Mouse (Mus musculus) ovary, adult 18-20 months (tissue): ENCODE results near the gene Fez1.

ENCODE experiments used
- DNase-seq: peaks from one replicate; pipeline ENCODE4 v3.0.0; 2022; ENCODE audit warnings: low spot score, mixed read lengths

Fez1 gene

DNA sequence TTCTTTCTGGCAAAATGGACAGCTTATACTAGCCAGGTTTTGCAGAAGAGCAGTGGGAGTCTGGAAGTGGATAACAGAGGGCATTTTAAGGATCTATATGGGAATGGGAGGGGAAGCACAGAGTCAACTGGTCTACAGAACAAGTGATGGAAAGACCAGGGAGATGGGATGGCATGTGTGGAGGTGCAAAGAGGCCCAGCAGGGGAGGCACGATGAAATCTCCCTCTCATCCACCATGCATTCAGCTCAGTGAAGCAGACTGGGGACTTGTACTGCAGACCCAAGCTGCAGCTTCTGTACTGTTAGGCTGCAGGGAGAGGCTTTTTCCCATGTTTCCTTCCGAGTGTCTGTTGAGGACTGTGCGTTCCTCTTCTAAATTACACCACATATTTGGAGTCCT, 12.2 kb downstream of the Fez1 start:
- no peak for DNase-seq

DNA sequence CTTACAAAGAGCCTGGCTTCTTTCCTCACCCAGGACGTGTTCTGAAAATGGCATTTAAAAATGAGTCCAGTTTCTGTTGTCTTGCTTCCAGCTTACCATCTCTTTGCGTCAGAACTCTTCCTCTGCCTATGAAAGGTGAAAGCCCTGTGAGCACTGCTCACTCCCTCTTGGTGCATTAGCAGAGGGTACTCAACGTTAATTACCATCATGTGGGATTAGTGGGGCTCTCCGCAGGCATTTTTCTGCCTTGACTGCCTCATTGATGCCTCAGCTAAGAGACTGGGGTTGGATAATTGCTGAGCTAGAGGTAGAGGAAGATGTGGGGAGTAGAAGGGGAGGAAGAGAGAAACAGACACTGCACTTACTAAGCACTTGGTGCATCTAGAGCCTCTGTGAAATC, 24.7 kb downstream of the Fez1 start:
- DNase-seq, result no peak

DNA sequence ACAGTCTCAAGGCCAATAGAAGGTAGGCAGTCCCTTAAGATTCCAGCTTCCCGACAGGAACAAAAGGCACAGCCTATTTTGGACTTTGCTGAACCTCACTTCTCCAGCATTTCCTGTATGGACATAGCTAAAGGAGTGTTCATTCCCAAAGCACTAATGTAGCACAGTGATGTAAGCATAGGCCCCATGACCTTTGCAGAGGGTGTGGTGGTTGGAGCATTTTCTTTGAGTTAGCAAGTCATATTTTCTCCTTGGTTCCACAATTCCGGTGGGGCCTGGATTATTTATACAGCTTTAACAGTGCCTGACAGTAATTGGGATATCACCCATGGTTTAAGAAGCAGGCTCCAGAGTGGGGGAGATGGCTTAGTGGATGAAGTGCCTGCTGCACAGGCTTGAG, 27.0 kb downstream of the Fez1 start:
- no peak for DNase-seq

DNA sequence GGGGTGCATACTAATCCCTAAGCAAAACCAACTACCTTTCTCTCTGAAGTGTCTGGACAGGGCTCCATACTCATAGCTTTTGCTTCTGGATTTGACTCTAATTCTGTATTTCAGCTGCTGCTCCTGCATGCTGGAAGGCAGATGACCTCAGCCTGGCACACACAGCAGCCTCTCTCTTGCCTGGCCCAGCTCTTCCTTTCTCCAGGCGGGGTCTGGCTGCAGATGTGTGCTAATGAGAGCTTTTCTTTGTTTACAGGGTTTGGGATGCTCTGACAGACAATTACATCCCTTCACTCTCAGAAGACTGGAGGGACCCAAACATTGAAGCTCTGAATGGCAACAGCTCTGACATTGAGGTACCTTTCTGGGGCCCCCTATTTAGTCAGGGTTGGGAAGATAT, 28.4 kb downstream of the Fez1 start:
- DNase-seq, result no peak

DNA sequence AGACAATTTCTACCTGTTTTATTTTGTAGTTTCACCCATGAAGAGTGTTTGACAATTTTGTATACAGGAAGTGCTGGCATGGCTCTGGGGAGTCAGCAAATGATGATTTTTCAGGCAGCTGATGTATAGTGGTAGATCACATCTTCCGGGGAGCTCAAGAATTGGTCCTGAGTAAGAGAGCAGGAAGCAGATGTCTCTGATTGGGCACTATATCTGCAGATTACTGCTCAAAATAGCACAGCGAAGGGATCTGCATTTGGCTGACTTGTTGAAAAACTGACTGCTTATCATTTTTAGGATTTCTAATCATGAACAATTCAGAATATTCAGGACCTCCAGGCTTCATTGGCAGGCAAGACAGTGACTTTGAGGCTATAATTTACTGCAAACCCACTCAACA, 30.5 kb downstream of the Fez1 start:
- no peak for DNase-seq

DNA sequence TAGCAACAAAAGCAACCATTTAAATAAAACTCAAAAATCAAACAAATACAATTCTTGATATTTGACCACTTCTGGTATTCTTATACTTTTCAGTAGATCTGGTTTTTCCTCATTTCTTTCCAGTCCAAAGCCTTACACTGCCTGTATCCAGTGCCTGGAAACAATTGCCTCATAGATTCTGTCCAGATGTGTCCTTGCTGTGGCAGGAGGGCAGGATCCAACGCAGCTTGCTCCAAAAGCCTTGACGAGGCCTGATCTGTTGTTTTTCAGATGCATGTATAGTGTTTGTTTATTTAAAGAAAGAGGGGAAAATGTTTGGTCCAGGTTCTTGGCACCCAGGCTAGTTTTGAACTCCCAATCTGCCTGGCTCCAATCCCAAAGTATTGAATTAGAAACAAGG, 34.7 kb downstream of the Fez1 start:
- no peak for DNase-seq

DNA sequence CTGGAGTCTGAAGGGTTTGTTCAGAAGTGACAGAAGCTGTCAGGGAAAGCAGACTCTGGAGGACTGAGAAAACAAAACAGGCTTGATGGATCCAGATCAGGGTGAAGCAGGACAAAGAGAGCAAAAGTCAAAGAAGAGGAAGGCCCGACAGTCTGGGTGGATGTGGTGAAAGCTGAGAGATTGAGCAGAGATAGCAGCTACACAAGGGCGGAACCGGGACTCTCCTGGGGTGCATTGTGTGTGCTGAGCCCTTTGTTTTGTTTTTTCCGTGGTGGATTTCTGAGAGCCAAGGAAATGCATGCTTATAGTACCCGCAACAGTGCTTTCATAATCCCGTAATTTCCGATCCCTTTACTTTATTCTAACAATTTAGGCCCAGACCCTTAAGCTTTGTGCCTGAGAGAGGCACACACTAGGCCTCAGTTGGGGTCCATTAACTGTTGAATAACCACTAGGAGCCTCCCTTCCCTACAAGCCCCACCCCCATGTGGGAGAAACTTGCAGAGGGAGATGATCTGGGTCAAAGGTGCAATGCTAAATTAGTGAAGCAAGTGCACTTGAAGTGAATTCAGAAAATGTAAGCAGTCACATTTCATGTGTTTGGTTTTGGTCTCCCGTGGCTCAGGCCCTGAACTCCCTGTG, 35.9 kb downstream of the Fez1 start:
- DNase-seq, result no peak

DNA sequence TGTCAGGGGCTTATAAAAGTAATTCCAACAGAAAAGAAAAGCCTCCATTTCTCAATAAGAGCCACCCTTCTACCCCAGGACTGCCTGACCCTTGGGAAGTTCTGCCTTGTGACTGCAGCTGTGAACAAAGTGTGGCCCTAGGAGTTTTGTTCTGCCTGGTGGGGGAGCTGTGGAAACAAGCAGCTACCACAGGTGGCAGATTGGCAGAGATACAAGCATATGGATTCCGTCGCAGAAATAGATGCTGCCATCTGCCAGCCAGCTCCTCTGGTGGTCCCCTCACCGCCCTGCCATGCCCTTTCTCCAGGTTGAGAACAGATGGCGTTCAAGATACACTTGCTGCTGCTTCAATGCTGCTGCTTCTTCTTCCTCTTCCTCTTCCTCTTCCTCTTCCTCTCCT, 37.0 kb downstream of the Fez1 start:
- DNase-seq, result no peak

DNA sequence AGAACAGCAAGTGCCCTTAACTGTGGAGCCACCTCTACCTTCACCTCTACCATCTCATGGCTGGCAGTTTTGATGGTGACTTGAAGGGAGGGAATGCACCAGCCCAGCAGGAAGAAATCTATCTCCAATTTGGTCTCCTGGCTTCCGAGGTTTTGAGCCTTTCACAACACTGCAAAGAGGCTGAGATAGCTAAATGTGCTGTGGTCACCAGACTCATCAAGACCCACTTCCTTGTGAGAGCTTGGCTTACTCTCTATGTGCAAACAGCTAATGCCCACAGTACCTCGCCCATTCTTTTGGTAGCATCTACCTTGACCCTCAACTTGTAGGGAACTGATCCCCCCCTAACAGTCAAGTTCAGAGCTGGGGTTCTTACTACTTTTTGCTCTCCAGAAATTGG, 40.9 kb downstream of the Fez1 start:
- no peak for DNase-seq

DNA sequence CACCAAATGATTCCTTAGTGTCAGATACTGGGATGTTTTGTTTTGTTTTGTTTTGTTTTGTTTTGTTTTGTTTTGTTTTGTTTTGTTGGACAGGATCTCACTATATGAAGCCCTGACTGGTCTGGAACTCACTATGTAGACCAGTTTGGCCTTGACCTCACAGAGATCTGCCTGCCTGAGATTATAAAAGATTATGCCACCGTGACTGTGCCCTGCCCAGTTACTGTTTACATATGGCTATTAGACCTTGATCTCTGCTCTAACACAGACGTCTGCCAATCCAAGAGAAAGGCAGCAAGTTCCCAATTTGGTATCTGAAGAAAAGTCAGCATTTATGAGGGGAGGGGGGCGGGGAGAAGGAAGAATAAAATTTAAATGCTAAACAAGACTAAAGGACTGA, 42.0 kb downstream of the Fez1 start:
- no peak for DNase-seq

DNA sequence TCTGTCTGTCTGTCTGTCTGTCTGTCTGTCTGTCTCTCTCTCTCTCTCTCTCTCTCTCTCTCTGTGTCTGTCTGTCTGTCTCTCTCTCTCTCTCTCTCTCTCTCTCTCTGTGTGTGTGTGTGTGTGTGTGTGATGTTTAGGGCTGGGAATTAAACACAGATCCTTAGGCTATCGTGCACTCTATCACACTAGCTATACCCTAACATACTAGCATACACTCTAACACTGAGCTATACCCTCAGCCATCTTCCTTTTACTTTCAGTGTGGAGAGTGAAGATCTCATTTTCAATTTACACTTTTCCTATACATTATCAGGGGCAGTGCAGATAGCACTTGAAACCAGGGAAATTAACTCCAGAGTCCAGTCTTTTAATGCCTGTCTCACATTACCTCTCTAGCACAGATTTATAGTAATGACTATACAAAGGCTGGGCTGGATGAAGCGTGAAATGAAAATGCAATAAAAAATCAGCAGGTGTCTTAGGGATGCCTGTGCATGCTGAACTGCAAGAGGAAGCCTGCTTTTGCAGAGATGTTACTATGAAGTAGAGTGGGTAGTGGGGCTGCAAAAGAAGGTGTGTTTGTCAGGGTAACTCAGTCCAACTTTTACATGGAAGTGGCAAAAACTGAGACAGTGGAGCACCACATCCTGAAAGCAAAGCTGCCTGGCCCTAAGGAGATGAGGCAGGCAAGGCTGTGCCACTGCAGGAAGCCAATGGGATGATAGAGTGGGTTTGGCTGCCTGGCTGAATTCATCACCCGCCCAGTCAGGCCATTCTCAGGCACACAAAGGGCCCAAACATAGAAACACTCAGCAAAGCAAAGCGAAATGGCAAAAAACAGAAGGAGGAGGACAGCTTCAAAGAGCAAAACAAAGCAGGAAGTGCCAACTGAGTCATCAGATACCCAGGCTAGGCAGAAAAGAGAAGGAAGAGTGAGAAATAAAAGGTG, 43.5 kb downstream of the Fez1 start:
- DNase-seq, result no peak

DNA sequence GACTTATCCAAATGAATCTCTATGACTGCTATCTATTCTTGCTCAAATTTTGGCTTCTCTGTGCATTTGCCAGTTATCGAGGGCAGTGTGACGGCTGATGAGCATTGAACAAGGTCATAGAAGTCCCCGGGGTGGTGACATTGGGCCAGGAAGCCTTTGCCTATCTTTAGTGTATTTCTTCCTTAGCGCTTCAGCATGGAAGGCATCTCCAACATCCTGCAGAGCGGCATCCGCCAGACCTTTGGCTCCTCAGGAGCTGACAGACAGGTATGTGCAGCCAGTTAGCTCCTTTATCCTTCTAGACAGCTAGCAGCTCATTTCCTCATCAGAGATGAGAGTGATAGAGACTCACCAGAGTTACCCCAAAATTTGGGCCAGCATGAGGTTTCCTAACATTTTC, 47.0 kb downstream of the Fez1 start:
- DNase-seq, result no peak

DNA sequence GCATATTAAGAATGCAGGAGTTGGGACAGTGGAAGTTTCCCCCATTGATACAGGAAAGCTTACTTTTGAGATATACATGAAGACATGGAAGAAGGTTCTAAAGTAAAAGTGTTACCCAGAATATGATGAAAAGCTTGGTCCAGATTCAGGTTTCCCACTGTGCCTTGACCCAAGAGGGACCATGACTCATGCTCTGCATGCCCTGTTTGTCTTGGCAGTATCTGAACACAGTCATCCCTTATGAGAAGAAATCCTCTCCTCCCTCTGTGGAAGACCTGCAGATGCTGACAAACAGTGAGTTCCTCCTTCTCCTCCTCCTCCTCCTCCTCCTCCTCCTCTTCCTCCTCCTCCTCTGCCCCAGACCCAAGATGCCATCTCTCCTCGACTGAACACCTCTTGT, 48.6 kb downstream of the Fez1 start:
- DNase-seq, result no peak

DNA sequence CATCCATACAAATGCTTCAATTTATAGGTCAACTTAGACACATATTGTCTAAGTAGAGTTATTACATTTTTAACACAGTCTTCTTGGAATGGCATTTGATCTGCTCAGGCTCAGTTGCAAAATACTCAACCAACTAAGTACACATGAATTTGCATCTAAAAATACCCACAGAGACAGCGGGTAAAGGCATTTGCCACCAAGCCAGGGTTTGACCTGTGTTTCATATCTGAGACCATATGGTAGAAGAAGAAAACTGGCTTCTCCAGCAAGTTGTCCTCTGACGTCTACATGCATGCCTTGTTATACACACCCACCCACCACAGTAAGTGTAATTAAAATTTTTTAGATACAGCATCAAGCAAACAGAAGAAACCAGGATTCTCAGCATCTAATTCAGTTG, 52.1 kb downstream of the Fez1 start:
- DNase-seq, result no peak

DNA sequence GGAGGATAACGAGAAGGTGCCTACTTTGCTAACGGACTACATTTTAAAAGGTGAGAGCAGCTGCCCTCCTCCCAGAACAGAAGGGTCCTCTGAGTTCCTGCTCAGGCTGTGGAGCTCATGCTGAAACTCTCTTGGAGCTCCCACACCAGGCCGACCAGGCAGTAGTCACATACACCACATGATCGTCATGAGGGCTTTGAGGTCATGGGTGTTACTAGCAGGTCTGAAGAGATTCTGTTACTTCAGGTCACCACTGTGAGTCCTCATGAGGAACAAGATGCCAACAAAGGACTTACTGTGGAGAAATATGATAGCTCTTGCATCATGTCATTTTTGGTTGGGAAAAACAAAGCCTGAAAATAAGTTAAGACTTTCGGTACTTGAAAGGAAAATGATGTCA, 54.6 kb downstream of the Fez1 start:
- no peak for DNase-seq

DNA sequence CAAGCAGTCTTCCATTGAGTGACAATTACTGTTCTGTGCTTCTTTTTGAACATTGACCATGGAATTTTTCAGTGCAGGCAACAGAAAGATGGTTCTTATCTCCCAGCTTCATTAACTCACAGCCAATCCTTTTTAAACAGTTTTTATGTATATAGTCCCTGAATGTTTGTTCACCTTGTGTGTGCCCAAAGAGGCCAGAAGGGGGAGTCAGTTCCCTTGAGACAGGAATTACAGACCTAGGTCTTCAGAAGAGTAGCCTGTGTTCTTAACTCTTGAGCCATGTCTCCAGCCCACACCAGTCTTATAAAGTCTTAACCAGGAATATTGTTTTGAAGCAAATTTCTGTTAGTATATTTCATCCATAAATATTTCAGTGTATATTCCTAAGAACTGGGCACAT, 55.1 kb downstream of the Fez1 start:
- DNase-seq, result no peak

DNA sequence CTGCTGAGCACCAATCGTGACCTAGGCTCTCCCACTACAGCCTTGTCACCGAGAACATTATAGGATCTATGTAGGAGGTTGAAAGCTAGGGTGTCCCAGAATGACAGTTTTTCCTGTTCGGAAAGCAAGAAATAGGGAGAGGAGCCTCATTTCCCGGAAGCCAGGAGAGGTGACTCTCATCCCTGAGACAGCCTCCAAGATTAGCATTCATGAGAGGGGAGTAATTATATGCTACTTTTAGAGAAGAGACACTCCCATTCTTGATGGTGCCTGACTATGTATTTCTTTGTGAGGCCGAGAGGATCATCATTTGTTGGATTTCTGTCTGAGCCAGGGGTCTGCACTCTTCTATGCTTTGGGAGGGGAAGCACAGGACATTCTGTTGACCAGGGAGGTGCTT, 60.0 kb downstream of the Fez1 start:
- DNase-seq, result no peak

DNA sequence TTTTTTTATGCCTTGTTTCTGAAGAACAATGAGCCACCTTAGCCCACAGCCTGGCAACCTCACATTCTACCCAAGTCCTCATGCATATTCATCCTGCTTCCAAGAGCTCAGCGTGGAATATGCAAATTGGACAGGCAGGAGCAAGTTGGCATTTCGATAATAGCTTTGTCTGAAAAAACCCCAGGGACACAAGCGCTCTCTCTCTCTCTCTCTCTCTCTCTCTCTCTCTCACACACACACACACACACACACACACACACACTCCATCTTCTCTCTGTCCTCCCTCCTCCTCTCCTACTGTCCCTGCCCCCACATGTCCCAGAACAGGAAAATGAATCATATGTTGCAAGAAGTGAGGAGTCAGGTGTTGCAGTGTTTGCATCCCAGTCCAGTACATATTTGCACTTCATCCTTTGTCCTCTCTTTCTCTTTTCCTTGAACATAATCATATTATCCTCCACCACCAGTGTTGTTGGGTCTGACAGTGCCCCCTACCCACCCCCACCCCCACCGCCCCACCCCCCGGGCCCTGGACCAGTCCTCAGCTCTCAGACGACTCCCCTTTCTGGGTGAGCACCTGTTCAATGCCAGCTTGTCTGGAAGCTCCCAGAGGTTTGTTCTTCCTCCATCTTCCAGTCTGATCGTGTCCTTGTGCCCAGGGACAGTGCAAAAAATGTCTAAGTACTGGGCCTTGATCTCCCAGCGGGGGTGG, 60.5 kb downstream of the Fez1 start:
- DNase-seq, result no peak

DNA sequence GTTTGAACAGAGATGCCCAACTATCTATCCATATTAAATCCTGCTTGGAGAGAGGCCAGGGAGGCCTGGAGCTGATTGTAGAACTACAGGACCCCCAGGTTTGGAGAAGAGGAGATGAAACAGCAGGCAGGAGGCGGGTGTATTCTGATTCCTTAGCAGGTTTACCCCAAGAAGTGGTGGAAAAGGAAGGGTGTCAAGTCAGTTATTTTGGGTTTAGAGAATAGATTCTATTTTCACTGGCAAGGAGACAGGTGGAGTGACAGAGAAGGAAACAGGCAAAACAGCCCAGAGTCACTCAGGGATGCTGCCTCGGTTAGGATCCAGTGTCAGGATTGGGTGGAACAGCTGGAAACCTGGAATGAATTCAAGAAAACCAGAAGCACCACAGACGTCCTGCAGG, 61.9 kb downstream of the Fez1 start:
- DNase-seq, result no peak

DNA sequence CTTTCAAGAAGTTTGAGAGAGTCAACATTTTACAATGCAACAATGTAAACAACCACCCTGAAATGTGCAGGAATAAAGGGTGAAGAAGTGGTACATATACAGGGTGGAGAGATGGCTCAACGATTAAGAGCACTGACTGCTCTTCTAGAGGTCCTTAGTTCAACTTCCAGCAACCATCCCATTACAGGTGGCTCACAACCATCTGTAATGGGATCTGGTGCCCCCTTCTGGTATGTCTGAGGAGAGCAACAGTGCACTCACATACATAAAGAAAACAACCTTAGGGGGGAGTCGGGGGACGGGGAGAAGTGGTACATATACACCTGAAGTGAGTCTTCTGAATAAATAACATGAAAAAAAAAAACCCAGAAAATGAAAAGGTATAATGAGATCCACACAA, 63.6 kb downstream of the Fez1 start:
- no peak for DNase-seq

DNA sequence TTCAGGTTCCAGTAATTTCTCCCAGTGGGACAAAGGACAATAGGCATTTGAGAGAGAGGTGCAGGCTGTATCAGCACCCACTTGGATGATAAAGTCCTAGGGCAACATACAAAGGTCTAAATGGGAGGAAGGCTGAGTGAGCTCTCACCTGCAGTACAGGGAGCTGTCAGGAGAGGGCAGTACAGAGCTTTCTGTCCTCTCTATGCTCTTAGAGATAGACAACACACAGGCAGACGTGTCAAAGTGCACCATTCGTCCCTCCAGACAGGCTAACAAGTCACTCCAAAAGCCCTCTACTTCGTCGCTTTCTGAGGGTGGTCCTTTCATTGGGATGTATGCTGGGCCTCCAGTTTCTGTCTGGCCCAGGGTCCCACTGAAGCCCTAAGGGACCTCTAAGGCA, 68.9 kb downstream of the Fez1 start:
- no peak for DNase-seq

DNA sequence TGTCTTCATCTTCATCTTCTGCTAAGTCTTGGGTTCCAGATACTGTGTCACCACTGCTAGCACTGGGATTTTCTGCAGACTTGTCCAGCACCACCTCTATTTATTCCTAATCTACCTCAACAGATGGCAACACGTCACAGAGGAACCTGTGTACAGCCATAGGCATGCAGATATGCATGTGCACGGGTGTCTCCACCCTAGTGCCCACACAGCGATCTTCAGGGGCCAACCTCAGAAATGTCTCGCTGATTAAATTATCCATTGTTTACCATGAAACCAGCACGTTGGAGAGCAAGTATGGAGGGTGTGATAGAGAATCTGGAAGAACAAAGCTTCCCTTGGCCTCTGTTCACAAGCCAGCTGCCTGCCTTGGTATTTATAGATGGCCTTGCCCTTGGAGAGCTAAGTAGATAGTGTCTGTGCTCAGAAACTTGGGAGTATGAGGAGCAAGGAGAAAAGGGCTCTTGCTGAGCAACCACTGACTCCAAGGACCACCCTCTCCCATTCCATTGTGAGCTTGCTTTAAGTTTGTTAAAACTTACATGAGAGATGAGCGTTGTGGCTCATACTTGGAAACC, 71.8 kb downstream of the Fez1 start:
- peak; percentile 64 for DNase-seq

DNA sequence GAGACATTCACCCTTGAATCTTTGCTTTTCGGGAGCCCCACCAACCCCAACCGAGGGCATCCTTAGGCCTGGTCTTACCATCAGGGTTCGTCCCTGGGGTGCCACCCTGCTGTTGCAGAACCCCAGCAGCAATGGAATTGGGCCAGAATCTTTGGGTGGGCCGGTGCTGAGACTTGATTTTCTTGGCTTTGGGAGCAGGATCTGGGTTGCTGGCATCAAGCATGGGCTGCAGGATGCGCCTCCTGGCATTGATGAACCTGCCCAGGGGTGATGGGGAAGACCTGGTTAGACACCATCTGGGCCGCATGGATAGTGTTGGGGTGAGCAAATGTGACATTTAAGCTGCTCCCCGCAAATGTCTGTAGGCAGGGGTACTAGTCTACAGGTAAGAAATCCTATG, 72.6 kb downstream of the Fez1 start:
- DNase-seq, result no peak
